In genomic region chrX:21061866-21062543, GRCm38 (mm10) we compare ENCODE assay signal across 8 mouse cellular contexts. TPM values are rescaled to one million over a fixed set of nuclear protein-coding genes. Genes with fewer than 3 reads are reported as not detected.
A peak's percentile ranks its signal among the peaks of the same experiment; 100 is the strongest.
DNase-seq lines count a peak whose midpoint lies in the region; ATAC-seq lines count a peak whose summit lies in the region.

Zfp182 (minus strand) TSS chrX:21062316.

- H3K4me2 ChIP-seq in intestine, embryonic 14.5 days (ENCODE audit: low read length): peak within 1 kb of the TSS; percentile 50

- DNase-seq in adrenal gland, adult (ENCODE audit: inconsistent age in 2 of 2, low spot score in 1 of 2): peak; percentile 82 to 91
- DNase-seq in embryo, embryonic 10.5 days (ENCODE audit: low spot score): peak; percentile 84
- DNase-seq in gastrocnemius, postnatal 14 days: peak; percentile 78
- DNase-seq in intestine, embryonic 14.5 days (ENCODE audit: low spot score): peak; percentile 77
- peak; percentile 78 to 83 for DNase-seq in left cerebral cortex, postnatal 14 days (ENCODE audit: low spot score in 2 of 2)
- peak; percentile 75 for DNase-seq in mesoderm, embryonic 11.5 days (ENCODE audit: low read depth, low spot score)
- peak; percentile 67 to 69 for DNase-seq in right cerebral cortex, postnatal 36 days (ENCODE audit: low spot score in 2 of 2)
- DNase-seq in yolk sac, embryonic 10.5 days (ENCODE audit: low spot score): peak; percentile 70

- WGBS in intestine, embryonic 14.5 days: 10% methylated on average over 25 of the region's 25 CpGs

- no peak within 1 kb of the TSS for H3K27ac ChIP-seq in intestine, embryonic 14.5 days (ENCODE audit: low read depth)

- no peaks in the 10 kb centered on the region for H3K27me3 ChIP-seq in intestine, embryonic 14.5 days (replicated peaks; ENCODE audit: control insufficient read depth, insufficient read depth, low read length)

- intact Hi-C loops in gastrocnemius, postnatal 14 days (cut with DNase I; ENCODE audit: low total_unique reads): no loop called here
- intact Hi-C loops in left cerebral cortex, postnatal 14 days (cut with DNase I): no loop called here

- peak within 1 kb of the TSS; percentile 48 for H3K4me3 ChIP-seq in intestine, embryonic 14.5 days (ENCODE audit: low read depth, low read length)

- H3K36me3 ChIP-seq in intestine, embryonic 14.5 days (ENCODE audit: control insufficient read depth, insufficient read depth, low read length): no peaks in the 10 kb centered on the region

- H3K9me3 ChIP-seq in intestine, embryonic 14.5 days (ENCODE audit: control insufficient read depth, low read length): no peaks in the 10 kb centered on the region

- H3K9ac ChIP-seq in intestine, embryonic 14.5 days (ENCODE audit: low read length): peak within 1 kb of the TSS; percentile 41

- ATAC-seq in intestine, embryonic 14.5 days (replicated peaks; ENCODE audit: low FRiP score, low TSS enrichment, low read depth): peak; percentile 91

- no peaks in the 10 kb centered on the region for H3K4me1 ChIP-seq in intestine, embryonic 14.5 days (replicated peaks; ENCODE audit: control insufficient read depth, insufficient read depth, low read length)

RNA-seq across cellular contexts. Expression of gene Zfp182, which starts in this region (rescaled TPM):
- 1 to 10 TPM; 2.1 to 2.5 TPM for total RNA-seq in gastrocnemius, postnatal 14 days (2021)
- polyA plus RNA-seq in intestine, embryonic 14.5 days (2014; fragmentation: Nextera tagmentation; extraction: Ambion mirVana): 5.6 and 7.3 TPM in 2 replicates
- 1 to 10 TPM; 8.9 to 9.2 TPM for total RNA-seq in left cerebral cortex, postnatal 14 days (2021)
